In genomic region chr11:75957124-75957832, GRCm38 (mm10) we compare ENCODE assay signal across 20 mouse cellular contexts. TPM values are rescaled to one million over a fixed set of nuclear protein-coding genes. Genes with fewer than 3 reads are reported as not detected.
"Had no signal": no experiment of that assay in that cellular context is flagged by ENCODE, and none has a peak within 500 bp of the region (broad histone marks: within the 10 kb centered on the region; RNA-seq: fewer than 3 reads in every experiment).

No protein-coding gene starts in this region.

- H3K4me2 ChIP-seq: kidney, embryonic 15.5 days; liver, embryonic 13.5 days; lung, embryonic 14.5 days; midbrain, embryonic 15.5 days; neural tube, embryonic 13.5 days had no signal

- H3K9ac ChIP-seq: kidney, embryonic 15.5 days; liver, embryonic 13.5 days; lung, embryonic 14.5 days; midbrain, embryonic 15.5 days; neural tube, embryonic 13.5 days had no signal

- ATAC-seq: lung, postnatal 0 days; midbrain, embryonic 15.5 days had no signal

- H3K27me3 ChIP-seq: kidney, embryonic 15.5 days; midbrain, embryonic 15.5 days; neural tube, embryonic 13.5 days had no signal

- DNase-seq: kidney, adult 11 months; kidney, adult 8-10 months; kidney, postnatal 10 days; kidney, postnatal 36 days; liver, embryonic 13.5 days; lung, embryonic 14.5 days; thymus, adult 2 months; thymus, postnatal 14 days; thymus, postnatal 4 days had no signal

- H3K36me3 ChIP-seq: kidney, embryonic 15.5 days; liver, embryonic 13.5 days; midbrain, embryonic 10.5 days; midbrain, embryonic 15.5 days; neural tube, embryonic 13.5 days had no signal

- H3K4me1 ChIP-seq: liver, embryonic 13.5 days had no signal

- H3K27ac ChIP-seq: kidney, embryonic 15.5 days; liver, embryonic 13.5 days; macrophage; midbrain, embryonic 10.5 days; midbrain, embryonic 15.5 days; neural tube, embryonic 13.5 days; stomach, postnatal 0 days had no signal

- H3K9me3 ChIP-seq: kidney, embryonic 15.5 days; liver, embryonic 13.5 days; midbrain, embryonic 10.5 days; midbrain, embryonic 15.5 days; neural tube, embryonic 13.5 days had no signal

- H3K4me3 ChIP-seq: kidney, embryonic 15.5 days; liver, embryonic 13.5 days; megakaryocyte, embryonic 14.5 days; midbrain, embryonic 10.5 days; midbrain, embryonic 15.5 days; neural tube, embryonic 13.5 days had no signal

RNA-seq across cellular contexts. Expression of gene Rph3al, which starts 19.0 kb away (rescaled TPM):
- polyA plus RNA-seq: macrophage had no signal

RNA-seq across cellular contexts. Expression of gene 1700016K19Rik, which starts 42.4 kb away (rescaled TPM):
- total RNA-seq: liver, adult 2 months; neutrophil, adult 5-6 weeks had no signal
- polyA plus RNA-seq: liver, embryonic 13.5 days; liver, embryonic 16.5 days; macrophage had no signal
